Mouse (Mus musculus) olfactory bulb, adult 2 months (tissue): Measurements from ENCODE around the gene Cic.

ENCODE experiments used
- CTCF ChIP-seq: fragments of 200-500 bp; IDR thresholded peaks from 2 replicates; pipeline ENCODE4 v1.5.1; 2012; ENCODE audit warnings: low read depth, mild to moderate bottlenecking, low read length, moderate library complexity; ENCODE audit not compliant: insufficient read depth
- POLR2A ChIP-seq: fragments of 200-500 bp; IDR thresholded peaks from 2 replicates; pipeline ENCODE4 v1.6.1; 2012; ENCODE audit warnings: mild to moderate bottlenecking, low read depth, low read length, moderate library complexity; ENCODE audit not compliant: insufficient read depth

DNA sequence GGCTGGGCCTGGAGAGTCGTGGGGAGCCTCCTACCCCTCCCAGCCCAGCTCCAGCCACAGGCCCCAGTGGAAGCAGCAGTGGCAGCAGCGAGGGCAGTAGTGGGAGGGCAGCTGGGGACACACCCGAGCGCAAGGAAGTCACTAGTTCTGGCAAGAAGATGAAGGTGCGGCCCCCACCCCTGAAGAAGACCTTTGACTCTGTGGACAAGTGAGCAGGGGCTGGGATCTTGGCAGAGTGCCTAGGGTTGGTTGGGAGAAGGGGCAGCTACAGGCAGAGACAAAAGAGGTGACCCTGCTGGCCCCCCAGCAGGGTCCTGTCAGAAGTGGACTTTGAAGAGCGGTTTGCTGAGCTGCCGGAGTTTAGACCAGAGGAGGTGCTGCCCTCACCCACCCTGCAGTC is 24.6 kb downstream of the Cic start:
- no peak for TF ChIP-seq CTCF
- no peak for TF ChIP-seq POLR2A
